Mouse (Mus musculus) urinary bladder, adult 2 months (tissue): Measurements from ENCODE around the gene Ids. TPM values are rescaled to one million over a fixed set of nuclear protein-coding genes. Genes with fewer than 3 reads are reported as not detected.
A peak's percentile ranks its signal among the peaks of the same experiment; 100 is the strongest.
"Not testable (repeated sequence)": the region's sequence is repeated elsewhere in the genome, so short reads cannot be mapped to it uniquely, and the experiment has no call there.

Source experiments
- DNase-seq: peaks from one replicate; pipeline ENCODE4 v3.0.0; 2022; ENCODE audit warnings: low spot score
- polyA plus RNA-seq: library from polyadenylated mRNA; depleted of rRNA; stranded (reverse); fragments of >200 nt; gene quantifications from 2 replicates; pipeline ENCODE4 v1.2.3, GENCODE M21; 2012; rRNA removed

Ids gene
- 26.5 and 32.1 TPM in 2 replicates for polyA plus RNA-seq

DNA sequence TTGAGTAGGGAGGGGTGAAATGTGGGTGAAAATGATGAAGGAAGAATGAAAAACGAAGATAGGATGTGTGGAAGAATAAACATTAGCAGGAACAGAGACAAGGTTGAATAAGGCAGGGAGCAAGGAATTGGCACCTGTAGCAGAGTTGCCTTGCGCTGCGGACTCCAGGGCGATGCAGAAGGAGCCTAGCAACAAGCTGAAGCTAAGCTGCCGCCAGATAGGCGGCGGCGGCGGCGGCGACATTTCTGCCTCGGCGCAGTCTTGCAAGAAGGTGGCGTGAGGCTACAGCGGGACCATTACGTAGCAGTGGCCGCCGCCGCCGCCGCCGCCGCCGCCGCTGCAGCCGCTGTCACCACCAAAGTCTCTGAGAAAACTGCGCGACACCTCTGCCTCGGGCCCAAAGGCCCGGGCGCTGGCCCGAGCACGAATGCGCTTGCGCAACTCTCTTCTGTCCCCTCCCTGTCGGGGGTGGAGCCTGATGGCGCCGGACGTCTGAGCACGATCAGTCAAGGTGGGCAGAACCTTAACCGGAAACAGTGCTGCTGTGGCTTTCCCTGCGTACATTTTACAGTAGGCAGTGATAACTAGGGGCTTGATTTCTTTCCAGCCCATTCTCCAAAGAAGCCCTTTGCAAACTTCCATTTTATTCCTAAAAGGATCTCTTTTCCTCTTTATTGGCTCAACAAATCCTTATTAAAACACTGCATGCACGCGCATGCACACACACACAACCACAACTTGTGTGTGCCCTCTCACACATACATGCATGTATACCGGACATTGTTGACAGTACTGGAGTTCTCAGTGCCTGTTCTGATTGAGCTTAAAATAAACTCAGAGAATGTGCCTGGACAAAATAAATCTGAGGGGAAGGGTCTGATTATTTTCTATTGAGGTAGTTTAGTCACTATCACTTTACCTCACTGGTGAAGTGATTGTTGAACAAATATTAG, at the start of gene Ids:
Gene Ids (minus strand): TSS at position 424 of the 953 bp plus-strand sequence.
- peak; percentile 41 for DNase-seq

DNA sequence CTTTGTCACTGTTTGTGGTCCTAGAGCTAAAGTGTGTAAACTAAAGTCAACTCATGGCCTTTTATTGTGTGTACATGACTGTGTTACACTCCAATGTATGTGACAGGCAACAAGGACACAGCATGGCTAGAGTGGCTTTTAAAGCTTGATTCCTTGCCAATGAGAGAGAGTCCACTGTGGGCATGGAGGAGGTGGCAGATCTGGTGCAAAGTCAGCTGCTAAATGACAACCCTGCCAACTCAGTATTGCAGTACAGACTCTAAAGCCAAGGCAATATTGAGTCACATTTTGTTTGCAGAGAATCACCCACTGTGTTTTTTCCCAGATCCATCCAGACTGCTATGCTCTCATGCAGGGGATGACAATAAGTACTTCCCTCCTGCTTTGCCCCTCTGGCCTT, 27.8 kb upstream of the Ids start:
- not testable (repeated sequence) for DNase-seq

DNA sequence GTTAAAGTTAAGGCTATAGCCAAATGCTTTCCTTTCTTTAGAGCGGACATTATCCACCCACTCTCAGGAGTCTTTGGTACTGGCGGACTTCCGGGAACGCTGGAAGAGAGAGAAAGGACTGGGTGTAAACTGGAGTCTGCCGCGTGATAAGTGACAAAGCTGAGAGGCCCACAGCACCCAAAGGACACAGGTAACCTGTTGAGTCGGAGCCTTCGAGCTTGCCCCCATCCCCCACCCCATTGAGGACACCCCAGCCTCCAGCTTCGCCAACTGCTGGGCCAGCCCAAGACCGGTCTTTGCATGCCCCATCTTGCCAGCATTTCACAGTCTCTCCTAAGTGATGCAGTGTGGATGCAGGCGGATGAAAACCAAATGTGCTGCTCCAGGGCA, 21.1 kb upstream of the Ids start:
- peak; percentile 22 for DNase-seq

DNA sequence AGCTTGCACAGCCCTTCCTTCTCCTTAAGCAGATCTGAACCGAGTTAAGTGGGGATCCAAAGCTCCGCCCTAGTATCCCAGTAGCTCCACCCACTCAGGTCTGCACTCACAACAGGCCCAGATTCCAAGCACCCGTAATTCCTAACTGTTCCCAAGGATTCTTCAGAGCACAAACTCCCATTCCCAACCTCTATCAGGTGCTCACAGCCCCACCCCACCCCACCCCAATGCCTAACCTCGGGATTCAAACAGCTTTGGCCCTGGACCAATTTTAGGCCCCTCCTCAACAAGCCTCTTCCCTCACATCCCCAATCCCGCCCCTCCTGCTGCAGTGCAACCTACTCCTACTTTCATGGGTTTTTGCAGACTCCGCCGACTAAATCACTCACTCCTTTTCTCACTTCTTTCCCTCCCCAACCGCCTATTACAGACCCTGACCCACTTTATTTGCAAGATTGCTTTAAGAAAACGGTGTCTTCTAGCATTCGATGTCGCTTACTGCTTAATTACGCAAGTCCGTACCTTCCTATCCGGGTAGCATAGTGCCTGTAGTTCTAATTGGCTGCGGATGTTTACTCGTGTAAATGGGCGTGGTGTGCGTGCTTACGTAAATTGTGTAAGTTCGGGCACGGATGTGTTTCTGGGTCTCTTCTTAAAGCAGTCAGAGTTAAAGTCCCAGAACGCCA, 20.5 kb upstream of the Ids start, which contains the start of gene 1110012L19Rik:
Gene 1110012L19Rik (plus strand): TSS at position 602 of the 686 bp plus-strand sequence.
- peak; percentile 27 for DNase-seq

DNA sequence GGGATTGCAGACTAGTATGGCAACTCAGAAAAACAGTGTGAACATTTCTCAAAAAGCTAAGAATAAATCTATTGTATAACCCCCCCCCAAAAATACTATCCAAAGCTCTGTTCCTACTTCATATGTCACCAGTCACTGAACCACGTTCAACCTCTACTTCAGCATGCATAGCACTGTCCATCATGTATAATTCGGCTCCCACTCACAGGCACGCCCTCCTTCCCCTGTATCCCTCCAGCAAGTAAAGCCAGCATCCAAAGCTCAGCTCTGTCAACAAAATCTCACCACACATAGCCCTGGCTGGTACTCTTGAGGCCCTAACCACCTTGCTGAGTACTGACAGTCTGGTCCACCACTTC, 20.0 kb upstream of the Ids start:
- DNase-seq, result no peak

DNA sequence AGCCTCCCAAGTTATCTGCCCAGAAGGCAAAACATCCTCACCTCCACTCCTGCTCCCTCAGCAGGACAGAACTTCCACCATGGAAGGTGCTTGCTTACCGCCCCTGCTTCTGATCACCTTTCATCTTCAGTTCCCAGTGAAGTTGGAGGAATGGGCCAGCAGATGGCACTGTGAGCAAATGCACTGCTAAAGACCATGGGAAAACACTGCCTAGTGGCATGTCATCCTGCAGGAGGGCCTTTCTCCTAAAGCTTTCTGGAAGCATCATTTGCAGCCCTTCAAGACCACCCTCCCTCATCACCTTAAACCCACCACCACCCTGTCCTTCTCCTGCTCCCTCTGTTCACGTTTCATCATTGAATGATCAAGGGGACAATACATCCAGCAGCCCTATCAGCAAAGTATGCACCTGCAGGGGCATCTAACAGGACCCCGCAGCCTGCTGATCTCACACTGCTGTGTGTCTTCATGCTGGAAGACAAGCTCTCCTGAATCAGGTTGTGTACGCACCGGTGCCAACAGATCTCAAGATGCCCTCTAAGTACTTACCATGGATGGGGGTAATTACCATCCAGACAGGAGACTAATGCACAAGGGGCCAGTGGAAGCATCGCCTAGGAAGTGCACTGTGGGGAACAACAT, 9.7 kb upstream of the Ids start:
- not testable (repeated sequence) for DNase-seq

DNA sequence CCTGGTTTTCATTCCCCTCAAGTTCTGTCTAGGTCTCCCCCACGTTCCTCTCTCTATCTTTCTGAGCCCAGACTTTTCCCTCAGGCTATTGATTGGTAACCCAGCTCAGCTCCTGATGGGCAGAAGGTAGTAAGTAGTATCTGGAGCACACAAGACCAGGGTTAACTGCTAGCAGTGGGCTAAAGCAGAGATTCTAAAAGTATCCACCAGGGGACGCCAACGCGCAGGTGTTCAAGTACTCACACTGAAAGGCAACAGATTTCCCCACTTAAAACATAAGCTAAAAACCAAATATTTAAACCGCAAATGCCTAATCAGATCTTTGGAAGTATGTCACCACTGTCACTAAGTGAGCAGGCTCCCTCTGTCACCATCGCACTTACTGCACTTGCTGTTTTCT, 4.9 kb upstream of the Ids start:
- not testable (repeated sequence) for DNase-seq

DNA sequence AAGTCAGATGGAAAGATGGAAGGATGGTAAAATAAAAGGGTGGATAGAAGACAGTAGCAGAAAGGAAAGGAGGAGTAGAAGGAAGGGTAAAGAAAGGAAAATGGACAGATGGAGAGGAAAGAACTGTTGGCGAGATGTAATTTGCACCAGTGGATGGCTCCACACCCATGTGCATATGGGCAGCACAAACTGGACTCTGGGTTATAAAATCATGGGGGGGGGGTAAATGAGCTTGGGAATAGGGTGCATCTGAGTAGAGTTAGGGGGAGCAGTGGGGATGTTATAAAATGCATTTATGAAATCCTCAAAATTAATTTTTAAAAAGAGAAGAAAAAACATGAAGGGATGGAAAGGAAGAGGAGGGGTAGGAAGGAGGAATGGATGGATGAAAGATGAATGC, 682 bp downstream of the Ids start:
- DNase-seq, result no peak

DNA sequence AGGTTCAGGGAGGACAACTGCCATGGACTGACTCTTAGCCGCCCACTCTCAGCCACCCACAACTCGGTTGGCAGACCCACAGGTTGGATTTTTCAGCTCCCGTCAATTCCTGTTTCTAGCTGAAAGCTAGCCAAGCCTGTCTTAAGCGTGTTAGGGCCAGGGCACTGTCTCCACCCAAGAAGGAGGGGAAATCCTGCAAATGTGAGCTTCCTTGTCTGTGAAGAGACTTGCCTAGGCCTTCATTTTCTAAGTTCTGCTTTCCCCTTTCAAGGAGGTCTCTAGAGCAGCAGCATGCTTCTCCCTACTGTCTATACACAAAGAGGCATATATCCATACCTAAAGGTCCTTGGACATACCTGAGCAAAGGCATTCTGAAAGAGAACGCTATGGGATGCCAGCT, 1.4 kb downstream of the Ids start:
- no peak for DNase-seq

DNA sequence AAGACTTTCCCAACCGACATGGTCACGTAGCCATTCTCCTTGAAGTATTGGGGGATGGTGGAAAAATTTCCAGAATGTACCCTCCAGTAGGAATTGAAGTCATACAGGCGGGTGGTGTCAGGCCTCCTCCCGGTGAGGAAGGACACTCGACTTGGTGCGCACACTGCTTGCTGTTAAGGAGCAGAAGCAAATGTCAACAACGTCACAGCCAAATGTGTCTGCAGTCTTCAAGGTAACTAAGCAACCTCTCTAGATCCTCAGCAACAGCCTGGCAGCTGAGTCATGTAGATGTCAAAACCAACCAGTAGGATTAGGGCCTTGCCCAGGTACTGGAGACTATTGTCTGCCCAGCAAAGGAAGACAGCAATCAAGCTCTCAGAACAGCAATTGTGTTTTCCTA, 1.9 kb downstream of the Ids start:
- DNase-seq, result no peak

DNA sequence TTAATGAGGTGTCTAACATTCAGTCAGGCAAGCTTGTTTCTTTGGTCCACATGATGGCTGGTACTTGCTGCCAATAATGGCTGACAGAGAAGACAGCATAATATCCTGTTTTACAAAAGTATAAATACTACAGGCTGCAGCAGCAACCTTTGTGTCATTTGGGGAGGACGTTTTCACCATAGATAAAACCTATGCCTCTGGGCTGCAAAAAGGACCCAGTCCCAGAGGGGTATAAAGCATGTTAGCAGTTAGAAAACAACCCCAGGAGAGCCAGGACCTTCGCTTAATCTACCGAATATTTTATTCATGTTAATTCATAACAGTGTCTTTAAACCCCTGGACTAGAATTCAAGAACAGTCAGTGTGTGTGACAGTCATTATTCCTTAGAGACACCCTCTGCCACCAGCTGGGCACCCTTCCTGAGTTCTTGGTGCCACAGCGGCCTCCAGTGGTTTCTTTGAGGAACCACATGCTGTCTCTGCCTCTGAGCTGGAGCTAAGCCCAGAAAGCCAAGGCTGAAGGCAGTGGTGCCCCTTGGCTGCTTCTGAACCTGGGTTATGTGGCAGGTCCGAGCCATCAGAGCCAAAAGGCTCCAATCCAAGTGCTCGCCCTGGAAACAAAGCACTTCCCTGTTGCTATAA, 34.6 kb downstream of the Ids start:
- no peak for DNase-seq

DNA sequence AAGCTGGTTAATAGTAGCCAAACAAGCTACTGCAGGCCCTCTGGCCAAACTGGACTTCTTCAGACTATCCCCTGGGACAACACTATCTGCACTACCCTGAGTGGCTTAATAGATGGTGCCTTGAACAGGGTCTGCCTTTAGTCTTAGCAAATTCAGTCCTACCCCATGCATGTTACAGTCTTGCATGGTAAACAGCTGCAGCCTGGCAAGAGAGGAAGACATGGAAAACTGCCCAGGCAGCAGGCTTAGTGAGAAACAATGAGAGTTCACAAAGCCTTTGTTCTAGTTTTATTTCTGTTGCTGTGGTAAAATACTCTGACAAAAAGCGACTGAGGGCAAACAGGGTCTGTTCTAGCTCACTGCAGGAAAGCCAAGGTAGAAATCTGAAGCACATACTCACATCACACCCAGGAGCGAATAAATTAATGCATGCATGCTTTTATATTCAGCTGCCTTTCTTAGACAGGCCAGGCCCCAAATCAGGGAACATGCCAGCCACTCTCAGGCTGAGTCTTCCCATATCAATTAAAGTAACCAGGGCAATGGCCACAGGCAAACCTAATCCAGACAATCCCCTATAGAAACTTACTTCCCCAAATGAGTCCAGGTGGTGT, 36.2 kb downstream of the Ids start:
- no peak for DNase-seq

DNA sequence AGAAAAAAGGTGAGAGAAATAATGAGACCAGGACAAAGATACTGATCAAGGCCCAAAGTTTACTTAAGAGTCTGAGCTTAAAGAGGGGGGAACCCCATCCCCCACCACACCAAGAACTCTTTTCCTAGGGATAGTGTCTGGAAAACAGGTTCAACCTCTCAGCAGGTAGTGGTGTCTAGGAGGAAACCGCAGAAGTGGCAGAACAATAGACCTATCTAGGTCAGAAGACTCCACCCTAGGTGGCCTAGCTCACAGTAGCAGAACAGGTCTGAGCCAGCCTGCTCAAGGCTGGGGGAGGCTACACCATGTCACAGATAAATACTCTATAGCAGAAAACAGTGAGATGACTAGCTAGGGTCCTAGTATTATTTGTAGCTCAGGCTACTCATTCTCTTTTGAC, 37.2 kb downstream of the Ids start:
- no peak for DNase-seq

DNA sequence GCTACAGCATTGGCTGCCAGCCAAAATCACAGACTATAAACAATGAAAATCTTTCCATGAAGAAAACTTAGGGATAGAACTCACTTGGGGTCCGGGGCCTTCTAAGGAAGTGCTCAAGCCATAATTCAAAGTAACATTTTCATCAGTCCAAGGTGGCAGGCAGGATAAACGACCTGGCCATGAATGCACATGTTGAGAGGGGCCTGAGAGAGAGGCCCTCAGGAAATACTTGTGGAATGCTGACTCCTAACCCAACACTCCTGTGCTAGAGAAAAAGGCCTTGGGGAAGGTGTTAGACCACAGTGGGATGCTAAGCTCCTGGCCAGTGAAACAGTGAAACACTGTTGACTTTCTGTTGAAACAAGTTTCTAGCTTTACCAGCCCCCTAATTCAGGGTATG, 45.6 kb downstream of the Ids start:
- no peak for DNase-seq

DNA sequence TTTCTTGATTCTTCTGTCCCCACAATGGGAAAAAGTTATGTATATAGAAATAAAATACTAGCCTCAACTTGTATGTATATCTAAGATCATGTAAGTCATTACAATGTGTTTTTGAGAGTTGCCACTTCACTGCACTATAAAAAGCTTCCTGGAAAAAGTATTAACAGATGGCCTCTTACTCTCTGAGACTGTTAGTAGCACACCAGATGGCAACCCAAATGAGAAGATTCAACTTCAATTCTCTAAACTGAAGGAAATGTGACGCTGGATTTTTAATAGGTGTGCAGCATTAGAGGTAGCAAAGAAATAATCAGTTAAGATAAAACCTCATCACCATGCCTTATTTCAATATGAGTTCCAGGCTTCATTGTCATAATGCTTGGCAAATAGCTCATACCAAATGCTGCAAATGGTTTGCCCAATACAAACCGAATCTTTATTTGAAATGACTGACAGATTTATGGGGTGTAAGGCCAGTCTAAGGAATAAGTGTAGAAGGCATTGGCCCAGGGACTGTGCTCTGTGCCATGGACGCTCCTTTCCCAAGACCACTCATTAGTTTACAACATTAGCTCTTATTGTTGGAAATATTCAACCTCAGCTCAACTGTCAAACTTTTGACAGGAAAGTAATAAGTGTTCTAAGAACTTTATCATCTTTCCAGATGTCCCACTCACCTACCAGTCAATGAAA, 49.8 kb downstream of the Ids start:
- DNase-seq, result no peak

Other genes with a start within 250 kb of the Ids start
- gene 1110012L19Rik, start 20.8 kb upstream of the Ids start, polyA plus RNA-seq, result 29.5 and 33.5 TPM in 2 replicates
- 36.0 and 43.9 TPM in 2 replicates for gene Tmem185a, start 112.1 kb upstream of the Ids start, polyA plus RNA-seq